Mouse (Mus musculus) fibroblast of lung, adult 2 months (primary cell): ENCODE measurements around the gene Mbd5.
"Not testable (repeated sequence)": the region's sequence is repeated elsewhere in the genome, so short reads cannot be mapped to it uniquely, and the experiment has no call there.

Experiments used
- DNase-seq: peaks from one replicate; pipeline ENCODE4 v3.0.0-alpha.2; 2011; ENCODE audit warnings: low read depth

Gene Mbd5

GRCm38 (mm10) chr2:49169766-49170165, 220.5 kb downstream of the Mbd5 start:
- DNase-seq, result no peak

DNA sequence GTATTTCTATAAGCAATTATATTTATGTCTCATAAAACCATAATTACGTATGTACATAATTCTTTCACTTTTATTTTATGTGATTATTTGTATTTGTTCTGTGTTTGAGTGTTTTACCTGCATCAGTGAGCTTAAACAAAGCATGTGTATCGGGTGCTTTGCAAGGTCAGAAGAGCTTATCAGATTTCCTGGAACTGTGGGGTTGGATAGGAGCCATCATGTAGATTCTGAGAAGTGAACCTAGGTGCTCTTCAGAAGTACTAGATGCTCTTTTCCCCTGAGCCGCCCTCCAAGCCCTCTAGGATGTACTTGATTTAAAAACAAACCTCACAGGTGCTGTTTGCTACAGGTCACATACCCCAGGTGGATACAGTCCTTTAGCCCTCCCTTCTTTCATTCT, 227.7 kb downstream of the Mbd5 start:
- no peak for DNase-seq

DNA sequence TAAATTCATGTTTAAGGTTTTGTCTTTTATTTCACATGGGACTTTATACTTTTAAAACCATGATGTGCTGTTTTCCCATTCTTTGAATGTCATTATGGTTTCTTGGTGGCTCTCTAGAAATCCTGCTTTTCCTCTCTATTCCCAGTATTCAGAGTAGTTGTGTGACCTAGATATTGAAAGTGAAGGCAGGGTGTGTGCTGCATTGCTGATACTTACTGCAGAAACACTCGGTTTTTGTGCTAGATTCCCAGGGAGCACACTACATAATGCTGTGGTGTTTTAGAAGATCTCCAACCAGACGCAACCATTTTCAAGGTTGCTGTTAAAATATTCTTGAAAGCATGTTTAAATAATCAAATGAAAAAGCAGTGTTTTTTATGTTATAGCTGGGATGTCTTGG, 241.7 kb downstream of the Mbd5 start:
- DNase-seq, result no peak

DNA sequence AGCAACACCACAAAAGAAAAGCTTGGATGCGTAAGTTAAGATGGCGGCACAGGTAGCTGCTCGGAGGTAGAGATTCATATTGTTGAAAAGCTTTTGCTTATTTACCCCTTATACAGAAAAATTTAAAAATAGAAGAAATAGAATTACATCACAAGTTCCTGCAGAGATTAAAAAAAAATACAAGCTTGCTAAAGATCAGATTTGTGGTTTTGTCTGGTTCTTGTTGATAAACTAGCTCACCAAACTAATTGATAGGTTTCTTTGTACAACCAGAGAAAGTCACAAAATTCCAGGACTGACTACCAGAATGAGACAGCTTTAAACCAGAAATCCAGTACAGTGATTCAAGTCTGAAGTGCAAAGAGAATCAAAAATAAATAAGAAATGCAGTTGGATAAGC, 242.4 kb downstream of the Mbd5 start:
- no peak for DNase-seq

- DNase-seq, result peak; percentile 10
These were observed 254.8 kb downstream of the Mbd5 start for GRCm38 (mm10) chr2:49204081-49204480.

DNA sequence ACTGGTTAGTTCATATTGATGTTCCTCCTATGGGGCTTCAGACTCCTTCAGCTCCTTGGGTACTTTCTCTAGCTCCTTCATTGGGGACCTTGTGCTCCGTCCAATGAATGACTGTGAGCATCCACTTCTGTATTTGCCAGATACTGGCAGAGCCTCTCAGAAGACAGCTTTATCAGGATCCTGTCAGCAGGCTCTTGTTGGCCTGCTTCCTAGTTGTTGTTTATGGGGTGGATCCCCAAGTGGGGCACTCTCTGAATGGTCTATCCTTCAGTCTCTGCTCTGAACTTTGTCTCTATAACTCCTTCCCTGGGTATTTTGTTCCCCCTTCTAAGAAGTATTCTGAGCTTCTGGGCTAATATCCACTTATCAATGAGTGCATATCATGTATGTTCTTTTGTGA, 256.4 kb downstream of the Mbd5 start:
- not testable (repeated sequence) for DNase-seq

DNA sequence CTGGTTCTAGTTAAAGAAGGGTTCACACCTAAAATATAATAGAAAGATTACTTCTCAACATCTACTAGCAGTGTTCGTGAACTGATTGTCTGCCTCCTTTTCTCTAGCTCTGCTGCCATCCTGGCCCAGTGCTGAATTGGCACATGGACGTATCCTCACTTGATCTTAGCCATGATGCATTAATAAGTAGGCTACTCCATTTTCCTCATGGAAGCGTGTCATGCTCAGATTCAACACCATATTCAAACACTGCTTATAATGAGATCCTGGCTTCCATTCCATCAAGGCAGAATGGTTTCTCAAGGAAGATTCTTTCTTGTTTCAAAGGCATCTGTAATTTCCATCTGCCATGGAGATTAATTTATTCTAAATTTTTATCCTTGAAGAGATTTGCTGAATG, 260.0 kb downstream of the Mbd5 start:
- no peak for DNase-seq

DNA sequence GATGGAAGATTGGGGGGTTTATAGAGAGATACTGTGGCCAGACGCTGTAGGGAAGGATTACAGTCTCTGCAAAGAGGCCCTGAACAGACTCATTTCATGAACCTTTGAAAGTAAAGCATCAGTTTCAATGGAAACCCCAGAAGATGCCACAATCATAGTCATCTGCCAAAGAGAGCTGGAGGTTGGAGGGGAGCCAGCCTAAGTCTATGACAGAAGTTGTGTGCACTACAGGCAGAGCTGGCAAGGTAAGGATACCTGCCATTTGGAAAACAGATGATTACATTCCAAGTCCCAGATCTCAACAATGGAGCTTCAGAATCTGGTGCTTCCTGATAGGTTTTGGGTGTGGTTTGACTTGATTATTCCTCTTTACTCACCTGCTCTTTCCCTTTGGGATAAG, 261.1 kb downstream of the Mbd5 start:
- no peak for DNase-seq

GRCm38 (mm10) chr2:49229725-49230124, 280.4 kb downstream of the Mbd5 start:
- DNase-seq, result no peak

GRCm38 (mm10) chr2:49234064-49234463, 284.8 kb downstream of the Mbd5 start:
- DNase-seq, result no peak

- DNase-seq, result no peak
These were observed 292.4 kb downstream of the Mbd5 start for GRCm38 (mm10) chr2:49241715-49242114.

DNA sequence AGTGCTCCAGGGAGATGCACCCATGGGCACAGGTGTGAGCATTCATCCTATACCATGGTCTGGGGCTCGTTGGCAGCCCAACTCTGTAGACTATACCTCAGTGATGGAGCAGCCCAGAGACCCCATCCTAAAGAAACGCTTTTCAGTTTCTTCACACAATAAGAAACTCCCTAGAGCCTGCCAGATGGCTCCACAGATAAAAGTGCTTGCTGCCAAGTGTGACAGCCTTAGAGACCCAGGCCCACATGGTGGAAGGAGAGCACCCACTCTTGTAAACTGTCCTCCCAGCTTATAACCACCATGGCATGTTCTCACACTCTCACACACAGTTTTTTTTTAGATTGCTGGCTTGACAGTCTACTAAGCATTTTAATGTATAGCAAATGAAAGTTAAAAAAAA, 314.8 kb downstream of the Mbd5 start:
- DNase-seq, result no peak

DNA sequence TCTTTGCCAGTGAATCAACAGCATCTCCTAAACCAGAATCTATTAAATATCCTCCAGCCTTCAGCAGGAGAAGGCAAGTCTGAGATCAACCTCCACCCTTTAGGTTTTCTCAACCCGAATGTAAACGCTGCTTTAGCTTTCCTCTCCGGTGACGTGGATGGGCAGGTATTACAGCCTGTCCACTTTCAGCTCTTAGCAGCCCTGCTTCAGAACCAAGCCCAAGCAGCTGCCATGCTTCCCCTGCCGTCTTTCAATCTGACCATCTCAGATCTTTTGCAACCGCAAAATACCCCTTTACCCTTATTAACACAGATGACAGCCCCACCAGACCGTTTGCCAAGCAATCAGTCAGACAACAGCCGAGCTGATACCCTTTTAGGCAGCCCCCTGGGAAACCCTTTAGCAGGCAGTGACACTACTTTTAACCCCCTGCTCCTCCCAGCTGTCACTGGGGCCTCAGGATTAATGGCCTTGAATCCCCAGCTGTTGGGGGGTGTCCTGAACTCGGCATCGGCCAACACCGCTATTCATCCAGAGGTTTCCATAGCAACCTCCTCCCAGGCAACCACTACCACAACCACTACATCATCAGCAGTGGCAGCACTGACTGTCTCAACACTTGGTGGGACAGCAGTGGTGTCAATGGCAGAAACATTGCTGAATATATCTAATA, 323.1 kb downstream of the Mbd5 start:
- DNase-seq, result no peak

GRCm38 (mm10) chr2:49276017-49276722, 326.9 kb downstream of the Mbd5 start:
- no peak for DNase-seq

GRCm38 (mm10) chr2:49280496-49280895, 331.2 kb downstream of the Mbd5 start:
- no peak for DNase-seq

DNA sequence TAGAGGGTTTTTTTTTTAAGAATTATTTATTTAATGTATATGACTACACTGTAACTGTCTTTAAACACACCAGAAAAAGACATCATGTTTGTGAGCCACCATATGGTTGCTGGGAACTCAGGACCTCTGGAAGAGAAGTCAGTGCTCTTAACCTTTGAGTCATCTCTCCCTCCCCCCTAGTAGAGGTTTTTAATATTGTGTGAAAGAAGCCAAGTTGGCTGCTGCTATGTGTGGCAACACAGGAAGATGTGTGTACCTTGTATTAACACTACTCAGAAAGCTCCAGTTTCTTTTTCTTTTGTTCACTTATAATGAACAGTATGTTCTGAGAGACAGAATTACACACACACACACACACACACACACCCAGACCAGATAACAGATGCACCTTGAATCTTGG, 334.3 kb downstream of the Mbd5 start:
- no peak for DNase-seq

GRCm38 (mm10) chr2:49286965-49287364, 337.7 kb downstream of the Mbd5 start:
- DNase-seq, result no peak

GRCm38 (mm10) chr2:49291709-49292108, 342.4 kb downstream of the Mbd5 start:
- no peak for DNase-seq

DNA sequence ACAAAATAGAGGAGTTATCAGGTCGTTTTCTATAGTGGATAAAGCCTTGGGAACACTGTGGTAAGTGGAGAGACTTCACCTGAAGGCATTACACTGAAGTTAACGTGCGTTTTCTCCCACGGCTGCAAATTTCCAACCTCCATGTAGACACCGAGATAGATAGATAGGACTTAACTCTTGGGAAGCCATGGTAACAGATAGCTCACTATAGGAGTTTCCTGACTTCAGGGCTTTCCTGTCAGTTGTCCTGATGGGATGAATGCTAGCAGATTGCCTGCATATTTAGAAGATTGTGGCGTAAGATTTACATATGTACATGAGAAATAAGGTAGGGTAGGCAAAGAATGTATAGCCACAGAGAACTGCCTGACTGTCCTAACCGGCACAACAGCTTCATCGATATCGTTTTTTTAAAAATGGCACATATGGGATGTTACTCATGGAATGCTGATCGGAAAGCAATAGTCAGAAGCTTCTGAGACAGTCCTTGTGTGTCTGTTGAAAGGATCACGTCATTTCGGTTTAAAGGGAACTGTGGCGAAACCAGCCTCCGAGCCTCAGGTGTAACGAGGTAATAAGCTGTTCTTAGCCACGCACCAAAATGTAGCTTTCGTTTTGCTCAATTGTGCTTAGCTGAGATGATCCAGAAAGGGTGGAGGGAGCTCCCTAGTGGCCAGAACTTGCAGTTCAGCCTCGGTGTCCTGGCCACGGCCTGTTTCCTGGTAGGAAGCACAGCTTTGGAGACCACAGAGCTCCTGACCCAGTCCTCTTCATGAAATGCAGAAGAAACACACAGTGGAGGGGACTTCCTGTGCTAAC, 363.5 kb downstream of the Mbd5 start:
- DNase-seq, result peak; percentile 73

DNA sequence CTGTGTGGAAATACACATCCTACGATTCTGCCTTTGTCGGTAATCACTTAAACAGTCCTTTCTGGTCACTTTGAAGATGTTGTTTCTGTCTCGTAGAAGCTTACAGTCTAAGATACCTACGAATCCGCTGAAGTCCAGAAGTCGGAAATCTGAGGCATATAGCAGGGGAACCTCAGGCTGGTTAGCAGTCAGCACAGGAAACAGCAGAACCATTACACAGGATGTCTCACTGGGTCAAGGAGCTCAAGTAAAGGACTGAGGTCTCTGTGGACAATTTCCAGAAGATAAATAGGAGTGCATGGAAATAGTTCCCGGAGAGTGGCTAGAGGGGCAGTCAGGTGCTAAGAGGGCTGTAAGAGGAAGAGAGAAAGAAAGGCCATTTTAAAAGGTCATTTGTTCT, 384.3 kb downstream of the Mbd5 start:
- no peak for DNase-seq

DNA sequence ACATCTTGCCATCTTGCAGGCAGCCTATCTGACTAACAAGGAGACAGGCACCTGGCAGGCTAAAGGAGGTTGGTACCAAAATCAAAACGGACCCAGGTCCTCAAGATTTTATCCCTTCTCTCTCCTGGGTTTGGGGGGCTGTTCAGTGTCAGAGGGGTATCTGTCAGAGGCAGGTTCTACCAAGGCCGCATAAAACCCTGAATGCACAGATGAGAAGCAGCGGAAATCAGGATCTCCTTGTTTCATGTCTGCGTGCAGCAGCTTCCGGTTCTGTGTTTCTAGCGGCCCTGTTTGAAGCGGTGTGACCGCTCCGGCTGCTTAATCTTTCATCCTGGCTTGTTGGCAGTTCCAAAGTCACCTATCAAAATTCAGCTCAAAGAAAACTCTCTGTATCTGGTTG, 386.0 kb downstream of the Mbd5 start:
- no peak for DNase-seq

DNA sequence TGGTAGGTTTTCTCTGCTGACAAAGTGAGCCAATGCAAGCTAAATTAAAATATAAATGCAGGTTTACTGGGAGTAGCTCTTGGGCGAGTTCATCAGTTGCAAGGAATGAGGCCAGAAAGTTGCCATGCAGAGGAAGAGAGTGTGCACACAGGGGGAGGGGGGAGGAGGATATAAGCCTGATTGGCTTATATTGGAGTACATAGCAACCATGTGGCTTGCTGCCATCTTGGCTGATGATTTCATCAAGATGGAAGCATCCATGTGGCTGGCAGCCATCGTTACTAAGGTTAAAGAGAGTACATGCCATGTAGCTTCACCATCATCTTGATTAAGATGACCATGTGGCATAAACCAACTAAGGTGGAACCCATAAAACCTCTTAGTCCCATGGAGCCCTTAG, 395.0 kb downstream of the Mbd5 start:
- DNase-seq, result no peak

DNA sequence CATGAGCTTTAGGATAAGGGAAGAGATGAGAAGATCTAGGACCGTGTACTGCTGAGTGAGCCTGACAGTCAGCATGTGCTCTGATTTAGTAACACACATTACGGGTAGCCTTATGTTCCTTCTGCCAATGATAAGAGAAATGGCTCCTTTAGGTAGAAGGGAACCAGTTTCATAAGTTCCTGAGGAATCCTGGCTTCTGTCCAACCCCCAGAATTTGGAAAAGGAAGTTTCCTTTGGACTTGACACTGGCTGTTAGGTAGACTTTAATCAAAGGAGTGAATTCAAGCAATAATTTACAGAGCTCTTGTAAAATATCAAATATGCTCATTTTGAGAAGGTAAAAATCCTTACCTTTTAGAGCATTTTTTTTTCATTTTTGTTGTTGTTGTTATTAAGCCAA, 396.5 kb downstream of the Mbd5 start:
- DNase-seq, result no peak
